Mouse (Mus musculus) kidney, postnatal 25 days (tissue): Measurements from ENCODE around the gene Nat8f2.
"Not testable (repeated sequence)": the region's sequence is repeated elsewhere in the genome, so short reads cannot be mapped to it uniquely, and the experiment has no call there.

Experiments used
- DNase-seq, 2 experiments: peaks; one replicate each; pipeline ENCODE4 v3.0.0; 2021; ENCODE audit warnings: mixed read lengths in 2 of 2

The Nat8f2 gene

GRCm38 (mm10) chr6:85863840-85864239, 5.1 kb downstream of the Nat8f2 start:
- DNase-seq, result no peak

GRCm38 (mm10) chr6:85863136-85863535, 5.8 kb downstream of the Nat8f2 start:
- DNase-seq, result no peak

- DNase-seq, result peak; percentile 53 to 58
Observed at GRCm38 (mm10) chr6:85862565-85862964, 6.4 kb downstream of the Nat8f2 start.

GRCm38 (mm10) chr6:85861247-85861646, 7.7 kb downstream of the Nat8f2 start:
- DNase-seq, result no peak

GRCm38 (mm10) chr6:85856194-85856678, 12.7 kb downstream of the Nat8f2 start:
- peak; percentile 73 to 86 for DNase-seq

GRCm38 (mm10) chr6:85853481-85853880, 15.5 kb downstream of the Nat8f2 start:
- DNase-seq, result peak; percentile 74 to 80

- peak in 1 of 2 experiments; percentile 14 for DNase-seq
Observed at GRCm38 (mm10) chr6:85851062-85851773, 17.7 kb downstream of the Nat8f2 start.

- DNase-seq, result peak in 1 of 2 experiments; percentile 23
Observed at GRCm38 (mm10) chr6:85849240-85849639, 19.7 kb downstream of the Nat8f2 start.

GRCm38 (mm10) chr6:85848140-85848539, 20.8 kb downstream of the Nat8f2 start:
- no peak for DNase-seq

GRCm38 (mm10) chr6:85846921-85847320, 22.0 kb downstream of the Nat8f2 start:
- peak in 1 of 2 experiments; percentile 1 for DNase-seq

GRCm38 (mm10) chr6:85843677-85844458, 25.1 kb downstream of the Nat8f2 start:
- not testable (repeated sequence) for DNase-seq

GRCm38 (mm10) chr6:85839982-85840381, 29.0 kb downstream of the Nat8f2 start:
- no peak for DNase-seq

GRCm38 (mm10) chr6:85838674-85839073, 30.3 kb downstream of the Nat8f2 start:
- no peak for DNase-seq

GRCm38 (mm10) chr6:85837307-85837706, 31.7 kb downstream of the Nat8f2 start:
- peak; percentile 28 to 67 for DNase-seq

GRCm38 (mm10) chr6:85836827-85837226, 32.1 kb downstream of the Nat8f2 start:
- DNase-seq, result peak; percentile 74 to 77

GRCm38 (mm10) chr6:85836098-85836497, 32.9 kb downstream of the Nat8f2 start:
- not testable (repeated sequence) for DNase-seq

- peak; percentile 57 to 84 for DNase-seq
Observed at GRCm38 (mm10) chr6:85835104-85835503, 33.9 kb downstream of the Nat8f2 start.

GRCm38 (mm10) chr6:85834504-85835100, 34.4 kb downstream of the Nat8f2 start:
- DNase-seq, result peak in 1 of 2 experiments; percentile 43

GRCm38 (mm10) chr6:85831796-85832321, 37.1 kb downstream of the Nat8f2 start, which contains the start of gene Nat8:
Gene Nat8 (minus strand): TSS chr6:85832082.
- DNase-seq, result peak; percentile 58 to 85

GRCm38 (mm10) chr6:85829462-85829861, 39.5 kb downstream of the Nat8f2 start:
- peak; percentile 16 to 65 for DNase-seq

GRCm38 (mm10) chr6:85825886-85826285, 43.1 kb downstream of the Nat8f2 start:
- DNase-seq, result no peak

- peak in 1 of 2 experiments; percentile 53 for DNase-seq
Observed at GRCm38 (mm10) chr6:85823382-85824090, 45.4 kb downstream of the Nat8f2 start.
